Mouse (Mus musculus) bone marrow, adult 2 months (tissue): ENCODE data around the gene Vegfc. TPM values are rescaled to one million over a fixed set of nuclear protein-coding genes. Genes with fewer than 3 reads are reported as not detected.

Experiments
- H3K27ac ChIP-seq: fragments of 200-500 bp; 2 replicates; pipeline ENCODE4 v1.5.1; 2012; ENCODE audit warnings: low read depth, mild to moderate bottlenecking, control low read depth, inconsistent platforms, low read length; ENCODE audit not compliant: control insufficient read depth, poor library complexity, insufficient read depth
- H3K4me1 ChIP-seq: fragments of 200-500 bp; 2 replicates; pipeline ENCODE4 v1.6.1; 2011; ENCODE audit warnings: low read length; ENCODE audit not compliant: control insufficient read depth, insufficient read depth
- H3K4me3 ChIP-seq: fragments of 200-500 bp; replicated peaks from 2 replicates; pipeline ENCODE3; 2011; ENCODE audit warnings: mild to moderate bottlenecking, low read depth, low read length, control low read depth; ENCODE audit not compliant: control insufficient read depth
- CTCF ChIP-seq: fragments of 200-500 bp; IDR thresholded peaks from 2 replicates; pipeline ENCODE4 v1.5.1; 2011; ENCODE audit warnings: low read length, control low read depth; ENCODE audit not compliant: control insufficient read depth, insufficient read depth
- POLR2A ChIP-seq: fragments of 200-500 bp; IDR thresholded peaks from 2 replicates; pipeline ENCODE4 v1.6.1; 2011; ENCODE audit warnings: low read depth, mild to moderate bottlenecking, control low read depth, low read length, borderline replicate concordance; ENCODE audit not compliant: control insufficient read depth
- WGBS: fragments of 180-500 bp; shearing (Covaris S2); methylation state at CpG from one replicate; pipeline ENCODE4 v1.1.7; 2018; 5-methylcytosine and 5-hydroxymethylcytosine counted together
- polyA plus RNA-seq: library from polyadenylated mRNA; stranded (reverse); fragments of >200 nt; gene quantifications from 2 replicates; pipeline ENCODE4 v1.2.4, GENCODE M21; 2011; ENCODE audit warnings: low replicate concordance; ENCODE audit not compliant: missing spikeins, insufficient read depth, insufficient read length

Vegfc gene
- polyA plus RNA-seq, 1 experiment = 3.9 TPM

GRCm38 (mm10) chr8:54230638-54231037 lies 153.2 kb downstream of the Vegfc start:
- Histone ChIP-seq H3K4me3 (no peak overlapping the region), H3K27ac (no peak overlapping the region), H3K4me1 (no peaks in the 10 kb centered on the region)
- WGBS = 87% methylated on average over 1 of the region's 1 CpGs
- TF ChIP-seq CTCF = no peak
- no peak for TF ChIP-seq POLR2A

- WGBS = 83% methylated on average over 6 of the region's 6 CpGs
- no peak overlapping the region for H3K27ac ChIP-seq
- no peak for TF ChIP-seq CTCF
- H3K4me3 ChIP-seq = no peak overlapping the region
- H3K4me1 ChIP-seq = no peaks in the 10 kb centered on the region
Observed at GRCm38 (mm10) chr8:54233316-54233715, 155.9 kb downstream of the Vegfc start.
